Mouse (Mus musculus) forebrain, embryonic 15.5 days (tissue): Measurements from ENCODE around the gene Ddx60. TPM values are rescaled to one million over a fixed set of nuclear protein-coding genes. Genes with fewer than 3 reads are reported as not detected.
"Not testable (repeated sequence)": the region's sequence is repeated elsewhere in the genome, so short reads cannot be mapped to it uniquely, and the experiment has no call there.

Experiments used
- ATAC-seq: fragments of 200-750 bp; cut with Nextera tagmentation; replicated peaks from 2 replicates; pipeline ENCODE4 v1.8.0; 2017; ENCODE audit warnings: mild to moderate bottlenecking, moderate TSS enrichment, moderate library complexity
- H3K27ac ChIP-seq: fragments of 300-500 bp; sonication (generic); replicated peaks from 2 replicates; pipeline ENCODE4 v1.5.1; 2015; ENCODE audit warnings: mild to moderate bottlenecking, inconsistent platforms
- H3K27me3 ChIP-seq: fragments of 300-500 bp; sonication (generic); 2 replicates; pipeline ENCODE4 v1.6.1; 2015; ENCODE audit warnings: inconsistent platforms
- H3K36me3 ChIP-seq: fragments of 300-500 bp; sonication (generic); 2 replicates; pipeline ENCODE4 v1.6.1; 2015; ENCODE audit warnings: mild to moderate bottlenecking, inconsistent platforms
- H3K4me1 ChIP-seq: fragments of 300-500 bp; sonication (generic); 2 replicates; pipeline ENCODE4 v1.6.1; 2015; ENCODE audit warnings: inconsistent platforms
- H3K4me2 ChIP-seq: fragments of 300-500 bp; sonication (generic); replicated peaks from 2 replicates; pipeline ENCODE4 v1.6.1; 2015; ENCODE audit warnings: mild to moderate bottlenecking, inconsistent platforms
- H3K4me3 ChIP-seq: fragments of 300-500 bp; sonication (generic); 2 replicates; pipeline ENCODE4 v1.5.1; 2015; ENCODE audit warnings: mild to moderate bottlenecking, inconsistent platforms
- H3K9ac ChIP-seq: fragments of 300-500 bp; sonication (generic); replicated peaks from 2 replicates; pipeline ENCODE4 v1.6.1; 2015; ENCODE audit warnings: mild to moderate bottlenecking, inconsistent platforms
- H3K9me3 ChIP-seq: fragments of 300-500 bp; sonication (generic); 2 replicates; pipeline ENCODE4 v1.6.1; 2016; ENCODE audit warnings: inconsistent platforms
- WGBS: fragments of 180-500 bp; shearing (Covaris S2); methylation state at CpG from one replicate; pipeline ENCODE4 v1.1.7; 2015; ENCODE audit warnings: mixed read lengths; 5-methylcytosine and 5-hydroxymethylcytosine counted together
- polyA plus RNA-seq: library from polyadenylated mRNA; unstranded; fragments of >200 nt; fragmentation: Nextera tagmentation; extraction: Ambion mirVana; gene quantifications from 2 replicates; pipeline ENCODE4 v1.2.1, GENCODE M21; 2015

Ddx60 gene
- polyA plus RNA-seq, 1 experiment from 2014 or later, result 0.33 TPM

DNA sequence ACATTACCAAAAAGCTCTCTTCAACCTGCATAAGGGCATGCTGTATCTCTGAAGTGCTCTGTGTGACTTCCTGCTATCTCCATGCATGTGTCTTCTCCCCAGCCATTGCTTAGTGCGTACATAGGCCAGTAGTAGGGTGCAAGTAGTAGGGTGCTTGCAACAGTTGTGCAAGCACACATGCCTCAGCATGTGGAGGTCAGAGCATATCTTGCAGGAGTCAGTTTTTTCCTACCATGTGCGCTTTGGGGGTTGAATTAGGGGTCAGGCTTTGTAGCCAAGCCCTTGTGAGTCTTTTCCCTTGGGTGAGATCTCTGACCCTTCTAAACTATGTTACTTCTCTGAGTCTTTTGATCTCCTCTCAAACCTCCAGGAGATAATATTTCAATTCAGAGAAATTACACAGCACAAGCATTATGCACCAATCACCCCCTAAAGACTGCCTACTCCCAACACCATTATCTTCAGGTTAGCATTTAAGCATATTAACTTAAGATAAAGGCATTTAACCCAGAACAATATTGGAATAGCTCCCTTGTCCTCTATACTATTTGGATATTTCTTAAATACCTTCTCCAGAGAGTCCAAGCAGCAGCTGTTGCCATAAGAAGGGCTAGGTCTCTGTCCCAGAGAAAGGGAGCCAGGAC, 8.6 kb upstream of the Ddx60 start:
- Histone ChIP-seq H3K9ac (no peak overlapping the region), H3K4me2 (no peak overlapping the region), H3K4me1 (no peaks in the 10 kb centered on the region), H3K36me3 (no peaks in the 10 kb centered on the region), H3K4me3 (no peak overlapping the region), H3K27ac (no peak overlapping the region), H3K27me3 (no peaks in the 10 kb centered on the region), H3K9me3 (no peaks in the 10 kb centered on the region)
- no peak for ATAC-seq
- WGBS, result 89% methylated on average over 2 of the region's 2 CpGs

DNA sequence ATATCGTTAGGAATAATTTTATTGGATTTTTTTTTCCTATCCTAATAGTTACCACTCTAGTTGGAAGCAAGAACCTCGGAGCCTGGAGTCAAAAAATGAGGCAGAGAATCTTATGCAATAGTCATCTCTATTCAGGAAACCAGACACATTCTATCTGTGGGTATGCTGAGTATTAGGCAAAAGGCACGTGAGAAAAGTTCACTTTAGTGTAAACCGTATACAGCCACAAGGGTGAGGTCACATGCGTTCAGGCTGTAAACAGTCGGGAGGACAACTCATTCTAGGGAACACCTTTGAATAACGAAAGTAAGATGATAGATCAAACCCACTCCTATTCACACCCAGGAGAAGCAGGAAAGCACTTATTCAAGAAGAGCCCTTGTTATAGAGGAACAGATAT, 7.5 kb upstream of the Ddx60 start:
- no peak overlapping the region for H3K4me2 ChIP-seq
- no peaks in the 10 kb centered on the region for H3K36me3 ChIP-seq
- no peak overlapping the region for H3K27ac ChIP-seq
- H3K27me3 ChIP-seq, result no peaks in the 10 kb centered on the region
- WGBS, result 89% methylated on average over 7 of the region's 7 CpGs
- H3K4me3 ChIP-seq, result no peak overlapping the region
- no peak overlapping the region for H3K9ac ChIP-seq
- no peaks in the 10 kb centered on the region for H3K4me1 ChIP-seq
- no peaks in the 10 kb centered on the region for H3K9me3 ChIP-seq
- no peak for ATAC-seq

DNA sequence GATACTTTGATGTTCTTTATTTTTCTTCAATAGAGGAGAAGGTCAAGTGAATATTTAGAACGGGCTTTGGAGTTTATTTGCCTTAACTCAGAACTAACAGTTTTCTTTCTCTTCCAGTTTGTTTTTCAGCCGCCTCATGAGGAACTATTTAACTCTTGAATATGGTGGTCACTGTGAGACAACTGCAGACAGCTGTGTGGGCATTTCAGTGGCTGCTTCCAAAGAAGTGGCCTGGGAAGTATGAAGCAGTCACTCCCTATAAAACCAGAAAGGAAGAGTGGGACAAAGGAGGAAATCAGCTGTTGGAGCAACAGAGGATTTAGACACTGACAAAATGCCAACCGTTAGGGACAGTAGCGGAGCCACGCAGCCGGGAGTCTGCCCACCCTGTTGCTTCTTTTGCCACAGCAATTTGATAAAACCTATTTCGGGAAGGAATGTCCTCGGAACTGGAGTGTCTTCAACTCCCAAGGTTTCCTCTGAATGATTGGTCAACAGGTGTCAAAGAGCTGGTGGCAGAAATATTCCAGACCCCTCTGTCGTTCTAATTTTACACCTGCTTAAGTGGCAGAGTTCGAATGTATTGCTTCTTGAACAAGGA, 6.3 kb upstream of the Ddx60 start:
- no peaks in the 10 kb centered on the region for H3K27me3 ChIP-seq
- 84% methylated on average over 10 of the region's 10 CpGs for WGBS
- no peak for ATAC-seq
- no peak overlapping the region for H3K4me3 ChIP-seq
- no peak overlapping the region for H3K4me2 ChIP-seq
- no peaks in the 10 kb centered on the region for H3K4me1 ChIP-seq
- H3K9ac ChIP-seq, result no peak overlapping the region
- H3K36me3 ChIP-seq, result no peaks in the 10 kb centered on the region
- H3K9me3 ChIP-seq, result no peaks in the 10 kb centered on the region
- H3K27ac ChIP-seq, result no peak overlapping the region

DNA sequence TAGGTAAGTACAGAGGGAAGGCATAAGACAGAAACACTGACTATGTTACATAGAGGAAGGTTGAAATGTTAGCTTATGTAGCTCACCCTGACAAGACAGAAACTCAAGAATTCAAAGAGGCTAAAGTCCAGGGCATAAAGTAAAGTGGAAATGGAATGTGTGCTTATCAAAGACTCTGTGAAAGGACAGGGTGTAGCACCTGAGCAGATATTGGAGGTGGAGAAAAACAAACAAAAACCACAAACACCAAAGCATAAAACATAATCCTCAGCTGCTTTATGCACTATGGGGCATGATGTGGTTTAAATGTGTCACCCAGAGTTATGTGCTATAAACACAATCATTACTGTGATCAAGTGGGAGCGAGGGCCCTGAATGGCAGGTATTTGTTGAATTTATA, 3.4 kb upstream of the Ddx60 start:
- no peaks in the 10 kb centered on the region for H3K9me3 ChIP-seq
- H3K27me3 ChIP-seq, result no peaks in the 10 kb centered on the region
- H3K27ac ChIP-seq, result no peak overlapping the region
- no peak overlapping the region for H3K4me2 ChIP-seq
- no peak for ATAC-seq
- no peaks in the 10 kb centered on the region for H3K36me3 ChIP-seq
- H3K4me1 ChIP-seq, result peaks cover 10% of the 10 kb centered on the region
- H3K9ac ChIP-seq, result no peak overlapping the region
- 89% methylated on average over 1 of the region's 1 CpGs for WGBS
- H3K4me3 ChIP-seq, result no peak overlapping the region

DNA sequence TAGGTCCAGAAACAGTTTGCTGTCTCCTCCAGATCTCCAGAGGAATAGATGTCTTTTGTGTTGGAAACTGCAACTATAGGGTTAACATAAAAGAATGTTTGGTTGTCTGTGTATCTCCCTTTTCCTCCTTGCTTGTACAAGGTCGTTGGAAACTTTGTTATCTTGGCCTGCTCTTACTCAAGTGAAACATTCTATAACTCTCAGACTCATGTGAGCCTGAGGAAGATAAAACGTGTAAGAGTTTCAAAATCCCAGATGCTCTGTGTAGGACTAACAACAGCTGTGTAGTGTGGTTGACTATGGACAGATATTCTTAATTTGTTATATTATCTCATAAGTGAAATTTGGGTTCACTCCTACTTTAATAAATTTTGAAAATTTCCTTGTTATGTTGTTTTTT, 5.4 kb downstream of the Ddx60 start:
- Histone ChIP-seq H3K27ac (no peak overlapping the region), H3K27me3 (no peaks in the 10 kb centered on the region), H3K4me3 (no peak overlapping the region), H3K9ac (no peak overlapping the region), H3K4me2 (no peak overlapping the region), H3K9me3 (no peaks in the 10 kb centered on the region), H3K36me3 (no peaks in the 10 kb centered on the region), H3K4me1 (peaks cover 1% of the 10 kb centered on the region)
- 42% methylated on average over 2 of the region's 2 CpGs for WGBS
- ATAC-seq, result no peak

DNA sequence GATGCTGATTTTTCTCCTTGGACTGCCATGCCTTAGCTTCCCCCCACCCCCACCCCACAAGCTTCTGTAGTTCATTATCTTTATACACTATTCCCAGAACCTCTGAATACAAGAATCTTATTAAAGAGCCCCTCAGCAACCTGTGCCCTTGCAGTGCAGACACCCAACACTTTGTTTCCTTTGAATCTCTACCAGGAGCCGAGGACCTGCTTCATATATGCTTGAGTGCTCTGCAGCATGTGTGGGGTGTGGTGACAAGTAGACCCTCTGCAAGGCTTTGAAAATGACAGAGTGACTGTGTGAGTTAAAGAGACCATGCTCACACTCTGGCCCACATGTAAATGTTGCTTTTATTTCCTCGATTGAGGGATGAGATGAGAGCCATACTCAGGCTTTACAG, 9.7 kb downstream of the Ddx60 start:
- Histone ChIP-seq H3K4me1 (no peaks in the 10 kb centered on the region), H3K27me3 (no peaks in the 10 kb centered on the region), H3K9ac (no peak overlapping the region), H3K27ac (no peak overlapping the region), H3K4me3 (no peak overlapping the region), H3K36me3 (no peaks in the 10 kb centered on the region), H3K4me2 (no peak overlapping the region), H3K9me3 (no peaks in the 10 kb centered on the region)
- WGBS, result 34% methylated on average over 2 of the region's 2 CpGs
- no peak for ATAC-seq

DNA sequence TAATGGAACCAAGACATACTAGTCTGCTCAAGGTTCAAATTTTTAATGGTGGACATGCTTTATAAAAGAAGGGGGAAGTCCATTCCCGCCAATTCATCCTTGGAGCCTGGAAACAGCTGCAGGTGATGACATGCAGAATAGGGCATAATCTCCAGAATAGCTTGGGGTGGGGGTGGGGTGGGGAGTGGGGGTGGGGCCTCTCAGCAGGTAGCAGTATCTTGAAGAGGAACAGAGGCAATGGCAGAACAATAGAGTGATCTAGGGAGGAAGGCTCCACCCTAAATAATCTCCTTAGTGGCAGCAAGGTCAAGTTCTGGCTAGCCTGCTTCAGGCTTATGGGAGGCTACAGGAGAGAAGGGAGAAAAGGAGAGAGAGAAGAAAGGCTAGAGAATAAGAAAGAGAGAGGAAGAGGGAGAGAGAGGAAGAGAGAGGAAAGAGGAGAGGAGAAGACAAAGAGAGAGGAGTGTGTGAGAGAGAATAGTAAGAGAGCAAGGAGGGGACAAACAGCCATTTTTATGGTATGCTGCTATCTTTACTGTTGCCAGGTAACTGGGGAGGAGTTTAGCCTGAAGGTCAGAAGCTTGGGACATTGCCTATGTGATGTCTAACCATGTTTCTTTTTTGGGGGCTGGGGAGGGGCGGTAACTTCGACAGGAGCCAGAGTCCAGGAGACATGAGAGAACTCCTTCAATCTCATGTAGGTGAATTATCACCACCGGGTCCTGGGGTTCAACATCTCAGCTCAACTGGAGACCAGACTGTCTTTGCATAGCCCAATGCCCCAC, 36.9 kb downstream of the Ddx60 start:
- not testable (repeated sequence) for H3K27me3 ChIP-seq, H3K27ac ChIP-seq, H3K4me1 ChIP-seq, H3K9ac ChIP-seq, ATAC-seq, H3K9me3 ChIP-seq, H3K4me3 ChIP-seq, H3K36me3 ChIP-seq, H3K4me2 ChIP-seq
- 87% methylated on average over 4 of the region's 4 CpGs for WGBS

DNA sequence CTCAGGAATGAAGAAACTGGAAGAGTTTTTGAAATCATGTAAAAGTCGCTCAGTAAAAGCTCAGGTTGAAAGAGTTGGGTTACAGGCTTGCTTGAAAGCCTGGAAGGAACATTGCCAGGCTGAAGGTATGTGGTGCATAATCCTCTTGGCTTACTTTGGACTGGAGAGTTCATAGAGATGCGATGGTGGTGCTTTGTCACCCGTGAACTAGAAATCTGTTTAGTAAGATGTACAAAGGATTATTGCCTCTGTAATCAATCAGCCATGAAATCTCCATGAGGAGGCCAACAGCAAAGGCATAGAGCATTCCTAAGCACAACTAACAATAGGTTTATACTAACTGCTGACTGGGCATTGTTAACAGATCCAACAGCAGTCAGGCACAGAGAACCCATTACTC, 41.7 kb downstream of the Ddx60 start:
- ATAC-seq, result no peak
- WGBS, result 25% methylated on average over 3 of the region's 3 CpGs
- Histone ChIP-seq H3K9ac (no peak overlapping the region), H3K27ac (no peak overlapping the region), H3K36me3 (no peaks in the 10 kb centered on the region), H3K4me2 (no peak overlapping the region), H3K9me3 (no peaks in the 10 kb centered on the region), H3K4me3 (no peak overlapping the region), H3K4me1 (no peaks in the 10 kb centered on the region), H3K27me3 (no peaks in the 10 kb centered on the region)

DNA sequence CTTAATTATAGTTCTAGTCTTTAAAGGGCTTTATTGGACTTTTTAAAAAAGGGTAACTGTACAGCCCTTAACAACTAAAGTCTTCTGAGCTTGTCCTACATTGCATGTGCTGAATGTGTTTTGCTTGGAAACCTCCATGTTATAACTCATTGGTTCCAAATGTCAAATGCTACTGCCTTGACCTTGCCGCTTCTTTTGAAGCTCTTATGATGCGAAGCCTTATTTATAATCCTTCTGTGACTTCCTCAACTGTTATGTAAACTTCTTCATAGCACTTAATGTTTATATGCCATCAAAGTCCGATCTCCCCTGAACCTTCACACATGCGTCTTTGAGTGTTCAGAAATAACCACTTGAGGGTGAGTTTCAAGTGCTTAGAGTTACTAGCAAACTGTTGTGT, 57.1 kb downstream of the Ddx60 start:
- Histone ChIP-seq H3K27me3 (no peaks in the 10 kb centered on the region), H3K9ac (no peak overlapping the region), H3K36me3 (no peaks in the 10 kb centered on the region), H3K9me3 (no peaks in the 10 kb centered on the region), H3K4me2 (no peak overlapping the region), H3K4me3 (no peak overlapping the region), H3K27ac (no peak overlapping the region), H3K4me1 (no peaks in the 10 kb centered on the region)
- WGBS, result 92% methylated on average over 4 of the region's 4 CpGs
- no peak for ATAC-seq

DNA sequence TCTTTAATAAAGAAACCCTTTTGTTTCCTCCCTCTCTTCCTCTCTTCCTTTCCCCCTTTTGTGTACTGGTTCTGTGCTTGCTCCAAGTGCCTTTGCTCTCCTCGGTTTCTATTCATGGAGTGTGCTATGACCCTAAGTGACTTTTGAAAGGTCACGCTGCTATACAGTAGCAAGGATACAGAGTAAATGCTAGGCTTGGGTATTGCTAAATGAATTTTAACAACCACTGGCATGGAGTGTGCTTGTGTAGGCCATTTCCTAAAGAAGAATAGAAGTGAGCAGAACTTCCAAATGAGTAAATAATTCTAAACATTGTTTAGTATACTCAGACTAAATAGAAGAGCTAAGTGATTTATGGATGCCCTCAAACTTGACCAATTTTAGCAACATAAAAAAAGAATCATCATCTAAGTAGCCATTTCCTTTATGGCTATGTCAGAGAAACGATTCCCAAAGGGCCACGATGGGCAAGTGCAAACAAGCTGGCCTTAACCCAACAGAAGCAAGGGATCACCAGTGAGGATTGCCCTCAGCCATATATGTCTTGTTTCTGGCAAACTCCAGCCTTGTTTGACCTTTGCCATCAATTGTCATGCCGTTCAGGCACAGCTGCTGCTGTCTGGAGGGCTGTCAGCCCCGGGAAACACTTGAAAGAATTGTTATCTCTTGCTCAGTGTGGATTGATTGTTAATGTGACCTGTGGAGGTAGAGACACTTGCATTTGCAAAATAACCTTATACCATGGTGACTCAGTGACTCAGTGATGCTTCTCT, 58.0 kb downstream of the Ddx60 start:
- Histone ChIP-seq H3K4me3 (no peak overlapping the region), H3K4me1 (no peaks in the 10 kb centered on the region), H3K27ac (no peak overlapping the region), H3K27me3 (no peaks in the 10 kb centered on the region), H3K4me2 (no peak overlapping the region), H3K9me3 (no peaks in the 10 kb centered on the region), H3K36me3 (no peaks in the 10 kb centered on the region), H3K9ac (no peak overlapping the region)
- no peak for ATAC-seq
- 81% methylated on average over 6 of the region's 6 CpGs for WGBS

DNA sequence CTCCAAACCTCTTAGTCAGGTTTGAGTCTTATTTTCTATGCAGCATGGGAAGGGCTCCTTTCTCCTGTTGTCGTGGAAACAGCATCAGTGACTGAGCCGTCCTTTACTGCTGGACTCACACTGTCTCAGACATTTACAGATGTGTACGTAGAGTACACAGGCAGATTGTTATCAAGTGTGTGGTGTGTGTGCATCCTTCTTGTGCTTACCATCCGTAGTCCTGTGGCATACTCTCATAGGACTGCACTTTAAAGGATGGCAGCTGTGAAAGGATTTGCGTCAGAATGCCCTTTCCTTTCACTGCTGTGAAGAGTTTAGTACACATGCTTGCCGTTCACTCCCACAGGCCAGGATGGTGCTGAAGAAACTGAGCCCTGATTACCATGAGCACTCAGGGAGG, 61.6 kb downstream of the Ddx60 start:
- WGBS, result 20% methylated on average over 6 of the region's 6 CpGs
- no peaks in the 10 kb centered on the region for H3K36me3 ChIP-seq
- no peaks in the 10 kb centered on the region for H3K27me3 ChIP-seq
- H3K4me3 ChIP-seq, result no peak overlapping the region
- H3K27ac ChIP-seq, result no peak overlapping the region
- H3K9ac ChIP-seq, result no peak overlapping the region
- H3K9me3 ChIP-seq, result no peaks in the 10 kb centered on the region
- no peak overlapping the region for H3K4me2 ChIP-seq
- peak; percentile 41; the same call in 1 of the 2 replicates for ATAC-seq
- H3K4me1 ChIP-seq, result no peaks in the 10 kb centered on the region

DNA sequence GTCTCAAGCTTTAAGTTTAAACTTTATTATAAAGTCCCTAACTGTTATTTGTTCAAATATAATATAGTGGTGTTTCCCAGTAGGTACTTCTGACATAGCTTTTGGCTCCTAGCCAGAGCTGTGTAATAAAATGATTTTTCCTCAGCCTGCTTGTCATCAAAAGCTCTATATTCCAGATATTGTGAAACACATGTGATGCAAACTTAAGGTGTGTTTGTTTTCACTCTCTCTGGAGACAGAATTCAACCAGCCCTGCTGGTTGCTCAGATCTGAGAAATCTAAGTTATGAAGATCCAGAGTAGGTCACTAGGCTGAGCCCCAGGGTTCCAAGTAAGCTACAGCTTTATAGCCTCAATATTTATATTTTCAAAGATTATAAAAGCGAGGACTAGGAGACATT, 64.9 kb downstream of the Ddx60 start:
- 87% methylated on average over 1 of the region's 1 CpGs for WGBS
- Histone ChIP-seq H3K9me3 (no peaks in the 10 kb centered on the region), H3K27ac (no peak overlapping the region), H3K9ac (no peak overlapping the region), H3K4me1 (no peaks in the 10 kb centered on the region), H3K36me3 (no peaks in the 10 kb centered on the region), H3K27me3 (no peaks in the 10 kb centered on the region), H3K4me2 (no peak overlapping the region), H3K4me3 (no peak overlapping the region)
- no peak for ATAC-seq
